Mouse (Mus musculus): Measurements from ENCODE around the gene Npas3. TPM values are rescaled to one million over a fixed set of nuclear protein-coding genes. Genes with fewer than 3 reads are reported as not detected.

Npas3 gene
- polyA plus RNA-seq, 1 experiment from 2014 or later = 23.2 TPM

- Histone ChIP-seq H3K4me1 (no peaks in the 10 kb centered on the region), H3K27me3 (replicated peaks) (no peaks in the 10 kb centered on the region), H3K4me3 (replicated peaks) (no peak overlapping the region), H3K4me2 (no peak overlapping the region), H3K27ac (replicated peaks) (no peak overlapping the region), H3K36me3 (no peaks in the 10 kb centered on the region), H3K9ac (replicated peaks) (no peak overlapping the region), H3K9me3 (replicated peaks) (no peaks in the 10 kb centered on the region; the same call in 1 of the 2 replicates)
- no peak for ATAC-seq (ENCODE audit: low FRiP score)
- 89% methylated on average over 8 of the region's 8 CpGs for WGBS
These were observed 634.4 kb downstream of the Npas3 start for GRCm38 (mm10) chr12:53882863-53883262.

DNA sequence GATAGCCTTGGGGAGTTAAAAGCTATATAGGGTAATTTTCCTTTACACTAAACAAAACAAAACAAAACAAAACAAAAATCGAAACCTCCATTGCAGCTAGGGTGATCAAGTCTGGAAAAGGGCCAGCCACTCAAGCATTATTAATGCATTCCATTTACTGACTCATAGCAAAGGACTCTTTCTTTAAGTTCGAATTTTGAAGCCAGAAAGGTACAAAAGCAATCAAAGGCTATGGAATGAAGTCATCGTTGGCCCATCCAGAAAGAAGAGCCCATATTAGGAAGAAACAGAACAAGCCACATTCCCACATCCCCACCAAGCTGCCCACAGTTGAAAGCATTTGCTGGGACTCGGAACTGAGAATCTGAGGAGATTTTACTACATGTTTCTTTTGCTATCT lies 640.1 kb downstream of the Npas3 start:
- Histone ChIP-seq H3K4me2 (no peak overlapping the region), H3K4me1 (0 out of 2 replicates have a peak, but pooled peaks cover 4% of the 10 kb centered on the region), H3K9ac (replicated peaks) (no peak overlapping the region), H3K4me3 (replicated peaks) (no peak overlapping the region), H3K27ac (replicated peaks) (no peak overlapping the region), H3K27me3 (replicated peaks) (no peaks in the 10 kb centered on the region), H3K9me3 (replicated peaks) (no peaks in the 10 kb centered on the region), H3K36me3 (no peaks in the 10 kb centered on the region)
- 52% methylated on average over 4 of the region's 4 CpGs for WGBS
- ATAC-seq (ENCODE audit: low FRiP score) = no peak

- H3K4me1 ChIP-seq = no peaks in the 10 kb centered on the region
- 95% methylated on average over 5 of the region's 5 CpGs for WGBS
- ATAC-seq (ENCODE audit: low FRiP score) = no peak
These were observed 647.4 kb downstream of the Npas3 start for GRCm38 (mm10) chr12:53895909-53896308.

GRCm38 (mm10) chr12:53908761-53909160 lies 660.3 kb downstream of the Npas3 start:
- 84% methylated on average over 8 of the region's 8 CpGs for WGBS
- no peaks in the 10 kb centered on the region for H3K27me3 ChIP-seq (replicated peaks)
- no peak overlapping the region for H3K4me3 ChIP-seq (replicated peaks)
- H3K9me3 ChIP-seq (replicated peaks) = no peaks in the 10 kb centered on the region
- no peaks in the 10 kb centered on the region for H3K36me3 ChIP-seq
- no peak overlapping the region for H3K9ac ChIP-seq (replicated peaks)
- H3K4me1 ChIP-seq = peaks cover 9% of the 10 kb centered on the region
- no peak overlapping the region for H3K4me2 ChIP-seq
- no peak for ATAC-seq (ENCODE audit: low FRiP score)
- H3K27ac ChIP-seq (replicated peaks) = no peak overlapping the region

More at GRCm38 (mm10) chr12:53895909-53896308, 647.4 kb downstream of the Npas3 start:
- Histone ChIP-seq H3K27ac (replicated peaks) (no peak overlapping the region), H3K9me3 (replicated peaks) (no peaks in the 10 kb centered on the region), H3K4me2 (no peak overlapping the region), H3K9ac (replicated peaks) (no peak overlapping the region), H3K36me3 (no peaks in the 10 kb centered on the region), H3K4me3 (replicated peaks) (no peak overlapping the region), H3K27me3 (replicated peaks) (no peaks in the 10 kb centered on the region)

GRCm38 (mm10) chr12:53910192-53910591 lies 661.7 kb downstream of the Npas3 start:
- no peak for ATAC-seq (ENCODE audit: low FRiP score)
- WGBS = 85% methylated on average over 2 of the region's 2 CpGs
- Histone ChIP-seq H3K4me3 (replicated peaks) (no peak overlapping the region), H3K4me1 (peaks cover 9% of the 10 kb centered on the region), H3K27ac (replicated peaks) (no peak overlapping the region), H3K27me3 (replicated peaks) (no peaks in the 10 kb centered on the region), H3K36me3 (no peaks in the 10 kb centered on the region), H3K4me2 (no peak overlapping the region), H3K9ac (replicated peaks) (no peak overlapping the region), H3K9me3 (replicated peaks) (no peaks in the 10 kb centered on the region)

- no peak for ATAC-seq (ENCODE audit: low FRiP score)
- H3K27ac ChIP-seq (replicated peaks) = no peak overlapping the region
- H3K4me2 ChIP-seq = no peak overlapping the region
- H3K36me3 ChIP-seq = no peaks in the 10 kb centered on the region
- H3K9ac ChIP-seq (replicated peaks) = no peak overlapping the region
- no peaks in the 10 kb centered on the region for H3K27me3 ChIP-seq (replicated peaks)
- no peaks in the 10 kb centered on the region for H3K9me3 ChIP-seq (replicated peaks)
- H3K4me1 ChIP-seq = peaks cover 6% of the 10 kb centered on the region
- no peak overlapping the region for H3K4me3 ChIP-seq (replicated peaks)
- WGBS = 93% methylated on average over 7 of the region's 7 CpGs
These were observed 673.7 kb downstream of the Npas3 start for GRCm38 (mm10) chr12:53922153-53922552.

GRCm38 (mm10) chr12:53948826-53949225 lies 700.3 kb downstream of the Npas3 start:
- H3K36me3 ChIP-seq = no peaks in the 10 kb centered on the region
- no peak for ATAC-seq (ENCODE audit: low FRiP score)
- H3K9ac ChIP-seq (replicated peaks) = no peak overlapping the region
- H3K4me3 ChIP-seq (replicated peaks) = no peak overlapping the region
- no peaks in the 10 kb centered on the region for H3K9me3 ChIP-seq (replicated peaks)
- 63% methylated on average over 2 of the region's 2 CpGs for WGBS
- no peak overlapping the region for H3K4me2 ChIP-seq
- no peak overlapping the region for H3K27ac ChIP-seq (replicated peaks)
- H3K27me3 ChIP-seq (replicated peaks) = no peaks in the 10 kb centered on the region
- no peaks in the 10 kb centered on the region for H3K4me1 ChIP-seq

- Histone ChIP-seq H3K9ac (replicated peaks) (no peak overlapping the region), H3K27ac (replicated peaks) (no peak overlapping the region), H3K4me1 (no peaks in the 10 kb centered on the region), H3K4me3 (replicated peaks) (no peak overlapping the region), H3K9me3 (replicated peaks) (no peaks in the 10 kb centered on the region), H3K27me3 (replicated peaks) (no peaks in the 10 kb centered on the region), H3K4me2 (no peak overlapping the region), H3K36me3 (no peaks in the 10 kb centered on the region)
- ATAC-seq (ENCODE audit: low FRiP score) = no peak
- WGBS = 39% methylated on average over 7 of the region's 7 CpGs
These were observed 713.5 kb downstream of the Npas3 start for GRCm38 (mm10) chr12:53962004-53962403.

DNA sequence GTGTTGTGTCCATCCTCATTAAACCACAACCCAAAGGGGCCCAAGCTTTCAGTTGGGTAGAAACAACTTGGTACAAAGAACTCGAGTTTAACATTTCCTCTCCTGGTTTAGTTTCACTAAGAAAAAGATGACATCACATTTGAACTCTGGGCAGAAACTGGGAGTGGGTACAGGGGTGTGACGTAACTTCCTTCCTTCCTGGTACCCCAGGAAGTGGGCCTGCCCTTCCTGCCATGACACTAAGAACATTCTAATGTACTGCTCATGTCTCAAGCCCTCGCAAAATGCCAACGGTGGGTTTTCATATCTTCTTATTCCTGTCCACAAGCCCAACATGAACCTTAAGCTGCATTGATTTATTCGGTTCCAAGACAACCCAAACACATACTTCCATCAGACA lies 715.1 kb downstream of the Npas3 start:
- Histone ChIP-seq H3K27me3 (replicated peaks) (no peaks in the 10 kb centered on the region), H3K4me2 (no peak overlapping the region), H3K4me1 (peaks cover under 1% of the 10 kb centered on the region), H3K36me3 (no peaks in the 10 kb centered on the region), H3K27ac (replicated peaks) (no peak overlapping the region), H3K4me3 (replicated peaks) (no peak overlapping the region), H3K9me3 (replicated peaks) (no peaks in the 10 kb centered on the region), H3K9ac (replicated peaks) (no peak overlapping the region)
- no peak for ATAC-seq (ENCODE audit: low FRiP score)
- WGBS = 87% methylated on average over 5 of the region's 5 CpGs

- WGBS = 51% methylated on average over 10 of the region's 10 CpGs
- Histone ChIP-seq H3K4me1 (peaks cover 18% of the 10 kb centered on the region), H3K36me3 (no peaks in the 10 kb centered on the region), H3K9me3 (replicated peaks) (no peaks in the 10 kb centered on the region), H3K9ac (replicated peaks) (no peak overlapping the region), H3K27me3 (replicated peaks) (no peaks in the 10 kb centered on the region), H3K27ac (replicated peaks) (peak overlapping the region; percentile 2; the same call in 1 of the 2 replicates), H3K4me3 (replicated peaks) (no peak overlapping the region), H3K4me2 (no peak overlapping the region)
- peak; percentile 73; the same call in 1 of the 2 replicates for ATAC-seq (ENCODE audit: low FRiP score)
These were observed 721.1 kb downstream of the Npas3 start for GRCm38 (mm10) chr12:53969378-53970174.

GRCm38 (mm10) chr12:53970721-53971120 lies 722.2 kb downstream of the Npas3 start:
- no peaks in the 10 kb centered on the region for H3K27me3 ChIP-seq (replicated peaks)
- no peak for ATAC-seq (ENCODE audit: low FRiP score)
- no peaks in the 10 kb centered on the region for H3K36me3 ChIP-seq
- no peak overlapping the region for H3K4me3 ChIP-seq (replicated peaks)
- H3K9ac ChIP-seq (replicated peaks) = no peak overlapping the region
- WGBS = 92% methylated on average over 7 of the region's 7 CpGs
- no peaks in the 10 kb centered on the region for H3K9me3 ChIP-seq (replicated peaks)
- no peak overlapping the region for H3K27ac ChIP-seq (replicated peaks)
- peaks cover 18% of the 10 kb centered on the region for H3K4me1 ChIP-seq
- no peak overlapping the region for H3K4me2 ChIP-seq

DNA sequence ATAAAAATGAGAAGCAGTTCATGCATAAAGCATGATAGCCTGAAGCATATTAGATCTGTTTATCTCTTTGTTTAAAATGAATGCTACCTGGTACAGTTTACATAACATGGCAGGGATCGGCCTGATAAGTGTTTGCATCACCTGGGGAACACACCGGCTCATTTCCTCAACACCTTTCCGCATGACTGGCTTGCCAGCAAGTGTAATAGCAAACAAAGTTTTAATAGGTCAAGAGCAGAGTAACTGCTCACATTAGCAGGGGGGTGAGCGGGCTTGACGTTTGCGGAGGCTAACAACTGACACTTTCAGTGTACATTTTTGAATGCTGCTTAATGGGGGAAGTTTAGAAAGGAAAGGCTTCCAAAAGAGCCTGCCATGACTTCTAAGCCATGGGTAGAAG lies 724.9 kb downstream of the Npas3 start:
- Histone ChIP-seq H3K9me3 (replicated peaks) (no peaks in the 10 kb centered on the region), H3K36me3 (no peaks in the 10 kb centered on the region), H3K27ac (replicated peaks) (no peak overlapping the region), H3K4me3 (replicated peaks) (no peak overlapping the region), H3K4me2 (no peak overlapping the region), H3K27me3 (replicated peaks) (no peaks in the 10 kb centered on the region), H3K4me1 (peaks cover 26% of the 10 kb centered on the region), H3K9ac (replicated peaks) (no peak overlapping the region)
- no peak for ATAC-seq (ENCODE audit: low FRiP score)
- WGBS = 67% methylated on average over 6 of the region's 6 CpGs
